Mouse (Mus musculus): ENCODE measurements at regions not wholly inside any gene's neighbourhood (a gene's known extent, or its start where the extent isn't known, plus 50 kb on each side); places are given as distances from the start of the nearest gene placed in this dataset.

- no peak for TF ChIP-seq EP300 (IDR thresholded peaks at IDR 0.05; ENCODE audit: low read depth)
- no peak for TF ChIP-seq CTCF (IDR thresholded peaks at IDR 0.05; ENCODE audit: low read depth)
Observed at GRCm38 (mm10) chr13:115257345-115257744, 155.6 kb upstream of the Itga1 start.
